In the genomic region with DNA sequence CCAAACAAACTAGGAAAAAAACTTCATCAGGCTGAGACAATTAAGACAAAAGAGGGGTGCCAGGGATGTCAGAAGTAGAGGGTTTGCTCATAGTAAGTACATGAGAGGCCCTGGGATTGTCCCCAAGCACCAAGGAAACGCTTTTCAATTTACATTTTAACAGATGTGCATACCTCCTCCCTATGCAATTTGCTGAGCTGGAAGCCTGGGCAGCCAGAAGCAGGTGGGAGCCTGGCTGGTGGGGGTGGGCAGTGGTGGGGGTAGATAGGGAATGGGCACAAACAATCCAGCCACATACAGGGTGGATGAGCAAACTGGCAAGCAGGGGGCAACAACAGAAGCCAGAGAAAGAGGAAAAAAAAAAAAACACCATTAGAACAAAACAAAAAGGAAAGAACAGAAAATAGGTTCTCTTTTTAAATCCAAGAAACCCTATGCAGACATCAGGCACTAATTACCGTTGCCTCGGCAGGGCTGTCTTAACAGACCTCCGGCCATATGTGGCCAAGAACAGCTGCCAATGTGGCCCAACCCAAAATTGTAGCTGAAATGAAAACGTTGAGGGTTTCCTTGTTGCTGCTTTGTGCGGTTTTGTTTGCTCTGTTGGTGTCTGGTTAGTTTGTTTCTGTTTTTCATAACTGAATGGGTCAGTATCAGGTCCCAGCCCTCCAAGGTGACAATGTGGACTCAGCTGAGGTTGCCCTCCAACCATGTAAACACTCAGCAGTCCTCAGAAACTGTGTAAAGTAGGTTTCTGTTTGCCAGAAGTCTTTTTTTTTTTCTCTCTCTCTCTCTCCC, we compare ENCODE assay signal across 13 mouse cellular contexts. TPM values are rescaled to one million over a fixed set of nuclear protein-coding genes. Genes with fewer than 3 reads are reported as not detected.
DNase-seq lines count a peak whose midpoint lies in the region; ATAC-seq and TF ChIP-seq lines count a peak whose summit lies in the region.
"Had no signal": no experiment of that assay in that cellular context is flagged by ENCODE, and none has a peak within 500 bp of the region (broad histone marks: within the 10 kb centered on the region; RNA-seq: fewer than 3 reads in every experiment).

No protein-coding gene starts in this region.

- no peaks in the 10 kb centered on the region for H3K27me3 ChIP-seq in lung, embryonic 16.5 days (ENCODE audit: control insufficient read depth, insufficient read depth, low read depth, low read length)
- no peaks in the 10 kb centered on the region for H3K27me3 ChIP-seq in embryonic facial prominence, embryonic 12.5 days
- no peaks in the 10 kb centered on the region for H3K27me3 ChIP-seq in hindbrain, postnatal 0 days (ENCODE audit: insufficient read depth, low read length)

- H3K4me3 ChIP-seq in lung, embryonic 16.5 days (ENCODE audit: low read length): no peak overlapping the region
- no peak overlapping the region for H3K4me3 ChIP-seq in embryonic facial prominence, embryonic 12.5 days
- H3K4me3 ChIP-seq in hindbrain, postnatal 0 days (ENCODE audit: low read length): no peak overlapping the region
- no peak overlapping the region for H3K4me3 ChIP-seq in olfactory bulb, adult 2 months (ENCODE audit: insufficient read depth, low read depth, low read length)
- H3K4me3 ChIP-seq: heart, adult 2 months; megakaryocyte, embryonic 14.5 days had no signal

- H3K27ac ChIP-seq in lung, embryonic 16.5 days (ENCODE audit: low read length): peak overlapping the region; percentile 46; the same call in 1 of the 2 replicates
- H3K27ac ChIP-seq in embryonic facial prominence, embryonic 12.5 days: peak overlapping the region; percentile 69
- no peak overlapping the region for H3K27ac ChIP-seq in hindbrain, postnatal 0 days
- H3K27ac ChIP-seq in olfactory bulb, adult 2 months (ENCODE audit: insufficient read depth, low read depth, low read length): 0 out of 2 replicates have a peak overlapping the region, but pooled peaks have one; percentile 7
- H3K27ac ChIP-seq: heart, adult 2 months had no signal

- no peak for TF ChIP-seq CTCF in hindbrain, postnatal 0 days (IDR thresholded peaks at IDR 0.05; ENCODE audit: low read depth)
- no peak for TF ChIP-seq CTCF in olfactory bulb, adult 2 months (IDR thresholded peaks at IDR 0.05; ENCODE audit: insufficient read depth, low read depth, low read length)

- no peaks in the 10 kb centered on the region for H3K36me3 ChIP-seq in lung, embryonic 16.5 days (ENCODE audit: control insufficient read depth, insufficient read depth, low read length)
- no peaks in the 10 kb centered on the region for H3K36me3 ChIP-seq in embryonic facial prominence, embryonic 12.5 days
- H3K36me3 ChIP-seq in hindbrain, postnatal 0 days (ENCODE audit: insufficient read depth, low read length): no peaks in the 10 kb centered on the region

- no peak overlapping the region for H3K9ac ChIP-seq in lung, embryonic 16.5 days (ENCODE audit: low read length)
- H3K9ac ChIP-seq in embryonic facial prominence, embryonic 12.5 days: no peak overlapping the region
- no peak overlapping the region for H3K9ac ChIP-seq in hindbrain, postnatal 0 days (replicated peaks; ENCODE audit: low read length)

- peak; percentile 56 for ATAC-seq in lung, embryonic 16.5 days (ENCODE audit: low read depth)
- ATAC-seq in embryonic facial prominence, embryonic 12.5 days (ENCODE audit: insufficient number of reproducible peaks, insufficient read depth, low FRiP score, low TSS enrichment): no peak
- no peak for ATAC-seq in hindbrain, postnatal 0 days
- ATAC-seq: inflammation-experienced regulatory T-cells, adult 6 months had no signal

- H3K4me1 ChIP-seq in lung, embryonic 16.5 days (replicated peaks; ENCODE audit: control insufficient read depth, insufficient read depth, low read length): 0 out of 2 replicates have a peak, but pooled peaks cover 7% of the 10 kb centered on the region
- peaks cover 14% of the 10 kb centered on the region for H3K4me1 ChIP-seq in embryonic facial prominence, embryonic 12.5 days
- H3K4me1 ChIP-seq in hindbrain, postnatal 0 days (ENCODE audit: insufficient read depth, low read length): 0 out of 2 replicates have a peak, but pooled peaks cover 5% of the 10 kb centered on the region
- H3K4me1 ChIP-seq in olfactory bulb, adult 2 months (ENCODE audit: control insufficient read depth, insufficient read depth, low read length): peaks cover 18% of the 10 kb centered on the region

- no peak overlapping the region for H3K4me2 ChIP-seq in lung, embryonic 16.5 days (ENCODE audit: low read depth, low read length)
- no peak overlapping the region for H3K4me2 ChIP-seq in embryonic facial prominence, embryonic 12.5 days (replicated peaks)
- no peak overlapping the region for H3K4me2 ChIP-seq in hindbrain, postnatal 0 days (ENCODE audit: low read depth, low read length)

- 35% methylated on average over 6 of the region's 6 CpGs for WGBS in lung, embryonic 16.5 days
- WGBS in embryonic facial prominence, embryonic 12.5 days: 16% methylated on average over 6 of the region's 6 CpGs
- WGBS in hindbrain, postnatal 0 days: 28% methylated on average over 6 of the region's 6 CpGs
- WGBS in olfactory bulb, adult 2 months: 15% methylated on average over 6 of the region's 6 CpGs

- no peak for TF ChIP-seq POLR2A in olfactory bulb, adult 2 months (IDR thresholded peaks at IDR 0.05; ENCODE audit: insufficient read depth, low read depth, low read length)

- DNase-seq in lung, postnatal 4 days: no peak
- peak; percentile 42 for DNase-seq in hindbrain, postnatal 0 days (ENCODE audit: low spot score)
- DNase-seq in c-Kit-positive CD71-positive TER-119-positive erythroid progenitor cells, embryonic 14.5 days (ENCODE audit: low spot score): no peak
- no peak for DNase-seq in layer of hippocampus, postnatal 36 days
- DNase-seq: adrenal gland, postnatal 10 days; cerebellum, adult 11-12 months; heart, adult 2 months; kidney, postnatal 14 days had no signal

- H3K9me3 ChIP-seq in lung, embryonic 16.5 days (ENCODE audit: control insufficient read depth, low read length): peaks cover 3% of the 10 kb centered on the region; the same call in 1 of the 2 replicates
- no peaks in the 10 kb centered on the region for H3K9me3 ChIP-seq in embryonic facial prominence, embryonic 12.5 days
- H3K9me3 ChIP-seq in hindbrain, postnatal 0 days (ENCODE audit: low read length): no peaks in the 10 kb centered on the region

RNA-seq across cellular contexts. Expression of a gene that starts 49.2 kb away (rescaled TPM):
- polyA plus RNA-seq in lung, embryonic 16.5 days (2015; fragmentation: Nextera tagmentation; extraction: Ambion mirVana): 3.5 and 3.9 TPM in 2 replicates
- 0.55 and 0.74 TPM in 2 replicates for polyA plus RNA-seq in embryonic facial prominence, embryonic 12.5 days (2016; fragmentation: Nextera tagmentation; extraction: Ambion mirVana)
- total RNA-seq in hindbrain, postnatal 0 days (2014; rRNA removed): 1.6 and 3.3 TPM in 2 replicates
- 1.2 and 1.6 TPM in 2 replicates for polyA plus RNA-seq in hindbrain, postnatal 0 days (2015; fragmentation: Nextera tagmentation; extraction: Ambion mirVana)
- polyA plus RNA-seq in olfactory bulb, adult 2 months (2012; ENCODE audit: insufficient read depth, insufficient read length, low replicate concordance, missing spikeins): not detected in 2 replicates
- 10 to 100 TPM; 53.2 to 54.2 TPM for total RNA-seq in layer of hippocampus, postnatal 36 days (2021)
- polyA plus RNA-seq: inflammation-experienced regulatory T-cells, adult 6 months had no signal
